Mouse (Mus musculus) heart, adult 11 months (tissue): ENCODE measurements around the gene Pdia5.

ENCODE experiments used
- DNase-seq: peaks from one replicate; pipeline ENCODE4 v3.0.0; 2022

Pdia5 gene

GRCm38 (mm10) chr16:35431608-35432007, 59.1 kb downstream of the Pdia5 start:
- no peak for DNase-seq

- no peak for DNase-seq
Observed at GRCm38 (mm10) chr16:35424926-35425325, 65.7 kb downstream of the Pdia5 start.

- DNase-seq: no peak
Observed at GRCm38 (mm10) chr16:35423250-35424139, 67.2 kb downstream of the Pdia5 start.

- DNase-seq: no peak
Observed at GRCm38 (mm10) chr16:35422705-35423104, 68.0 kb downstream of the Pdia5 start.

- DNase-seq: no peak
Observed at GRCm38 (mm10) chr16:35422141-35422540, 68.5 kb downstream of the Pdia5 start.

GRCm38 (mm10) chr16:35414616-35415015, 76.1 kb downstream of the Pdia5 start:
- DNase-seq: peak; percentile 62

GRCm38 (mm10) chr16:35406706-35407105, 84.0 kb downstream of the Pdia5 start:
- peak; percentile 41 for DNase-seq

GRCm38 (mm10) chr16:35406166-35406565, 84.5 kb downstream of the Pdia5 start:
- no peak for DNase-seq

- DNase-seq: peak; percentile 82
Observed at GRCm38 (mm10) chr16:35405348-35406080, 85.2 kb downstream of the Pdia5 start.

- peak; percentile 21 for DNase-seq
Observed at GRCm38 (mm10) chr16:35404864-35405263, 85.8 kb downstream of the Pdia5 start.

GRCm38 (mm10) chr16:35403891-35404290, 86.8 kb downstream of the Pdia5 start:
- DNase-seq: peak; percentile 85

GRCm38 (mm10) chr16:35403356-35403755, 87.3 kb downstream of the Pdia5 start:
- peak; percentile 71 for DNase-seq

- peak; percentile 52 for DNase-seq
Observed at GRCm38 (mm10) chr16:35392813-35393212, 97.9 kb downstream of the Pdia5 start.

GRCm38 (mm10) chr16:35385654-35386053, 105.0 kb downstream of the Pdia5 start:
- no peak for DNase-seq

GRCm38 (mm10) chr16:35380048-35380447, 110.6 kb downstream of the Pdia5 start:
- DNase-seq: no peak

- no peak for DNase-seq
Observed at GRCm38 (mm10) chr16:35379344-35379743, 111.3 kb downstream of the Pdia5 start.

GRCm38 (mm10) chr16:35364063-35364428, 126.6 kb downstream of the Pdia5 start:
- no peak for DNase-seq

- DNase-seq: peak; percentile 99
Observed at GRCm38 (mm10) chr16:35363150-35364062, 127.3 kb downstream of the Pdia5 start, which contains the start of gene Sec22a. TSS of gene Sec22a (minus strand) at chr16:35363918.

GRCm38 (mm10) chr16:35362221-35362620, 128.5 kb downstream of the Pdia5 start:
- peak; percentile 79 for DNase-seq

- DNase-seq: no peak
Observed at GRCm38 (mm10) chr16:35360593-35360992, 130.1 kb downstream of the Pdia5 start.

GRCm38 (mm10) chr16:35357449-35357848, 133.2 kb downstream of the Pdia5 start:
- peak; percentile 88 for DNase-seq
